8 mouse cellular contexts compared by ENCODE assay signal in the genomic region with DNA sequence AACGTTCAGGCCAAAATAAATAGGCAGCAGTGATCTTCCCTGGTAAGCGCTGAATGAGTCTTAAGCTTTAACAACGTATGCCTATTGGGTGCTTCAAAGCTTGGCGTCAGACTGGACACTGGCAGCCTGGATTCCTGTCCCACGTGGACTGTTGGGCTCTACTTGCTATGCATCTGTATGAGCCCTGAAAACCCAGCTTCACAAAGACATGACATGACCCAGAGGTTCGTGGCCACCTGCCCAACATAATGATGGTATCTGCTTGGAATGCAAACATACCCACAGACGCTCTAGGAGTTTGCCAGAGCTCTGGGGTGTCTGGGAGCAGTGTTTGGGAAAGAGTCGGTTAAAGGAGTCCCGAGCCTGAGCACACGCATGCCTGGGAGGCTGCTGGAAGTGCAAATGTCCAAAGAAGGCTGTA. TPM values are rescaled to one million over a fixed set of nuclear protein-coding genes. Genes with fewer than 3 reads are reported as not detected.
DNase-seq lines count a peak whose midpoint lies in the region; ATAC-seq and TF ChIP-seq lines count a peak whose summit lies in the region.

No protein-coding gene starts in this region.

- H3K27me3 ChIP-seq in forebrain, embryonic 16.5 days (replicated peaks; ENCODE audit: control insufficient read depth, insufficient read depth, low read length), result no peaks in the 10 kb centered on the region
- no peaks in the 10 kb centered on the region for H3K27me3 ChIP-seq in forebrain, embryonic 12.5 days
- H3K27me3 ChIP-seq in limb, embryonic 14.5 days (ENCODE audit: control insufficient read depth, insufficient read depth, low read length), result no peaks in the 10 kb centered on the region

- H3K4me2 ChIP-seq in forebrain, embryonic 16.5 days (ENCODE audit: low read length), result no peak overlapping the region
- H3K4me2 ChIP-seq in forebrain, embryonic 12.5 days, result no peak overlapping the region
- no peak overlapping the region for H3K4me2 ChIP-seq in limb, embryonic 14.5 days (replicated peaks; ENCODE audit: low read depth, low read length, severe bottlenecking)

- no peaks in the 10 kb centered on the region for H3K36me3 ChIP-seq in forebrain, embryonic 16.5 days (ENCODE audit: control insufficient read depth, insufficient read depth)
- H3K36me3 ChIP-seq in forebrain, embryonic 12.5 days (replicated peaks), result peaks cover 25% of the 10 kb centered on the region
- peaks cover 3% of the 10 kb centered on the region; the same call in 1 of the 2 replicates for H3K36me3 ChIP-seq in limb, embryonic 14.5 days (ENCODE audit: control insufficient read depth, insufficient read depth, low read length)

- H3K4me3 ChIP-seq in forebrain, embryonic 16.5 days (replicated peaks; ENCODE audit: low read length), result no peak overlapping the region
- H3K4me3 ChIP-seq in forebrain, embryonic 12.5 days (replicated peaks), result no peak overlapping the region
- no peak overlapping the region for H3K4me3 ChIP-seq in limb, embryonic 14.5 days (replicated peaks; ENCODE audit: low read length)

- H3K9me3 ChIP-seq in forebrain, embryonic 16.5 days (ENCODE audit: control insufficient read depth, low read length), result no peaks in the 10 kb centered on the region
- no peaks in the 10 kb centered on the region for H3K9me3 ChIP-seq in forebrain, embryonic 12.5 days
- no peaks in the 10 kb centered on the region; the same call in 1 of the 2 replicates for H3K9me3 ChIP-seq in limb, embryonic 14.5 days (ENCODE audit: control insufficient read depth, low read length)

- intact Hi-C loops in left cerebral cortex, postnatal 14 days (cut with DNase I), result no loop called here

- peak; percentile 28; the same call in 1 of the 2 replicates for ATAC-seq in forebrain, embryonic 16.5 days
- no peak for ATAC-seq in forebrain, embryonic 12.5 days (ENCODE audit: low FRiP score)
- no peak for ATAC-seq in limb, embryonic 14.5 days (ENCODE audit: low FRiP score, low read depth)

- peaks cover 5% of the 10 kb centered on the region; the same call in 1 of the 2 replicates for H3K4me1 ChIP-seq in forebrain, embryonic 16.5 days (replicated peaks; ENCODE audit: control insufficient read depth, insufficient read depth, low read length)
- H3K4me1 ChIP-seq in forebrain, embryonic 12.5 days, result peaks cover 5% of the 10 kb centered on the region
- H3K4me1 ChIP-seq in limb, embryonic 14.5 days (ENCODE audit: control insufficient read depth, insufficient read depth, low read length), result 0 out of 2 replicates have a peak, but pooled peaks cover 3% of the 10 kb centered on the region

- no peak overlapping the region for H3K27ac ChIP-seq in forebrain, embryonic 16.5 days (ENCODE audit: low read length)
- H3K27ac ChIP-seq in forebrain, embryonic 12.5 days, result no peak overlapping the region
- H3K27ac ChIP-seq in limb, embryonic 14.5 days (replicated peaks; ENCODE audit: low read depth, low read length), result 0 out of 2 replicates have a peak overlapping the region, but pooled peaks have one; percentile 13

- no peak for TF ChIP-seq POLR2A in limb, embryonic 14.5 days (IDR thresholded peaks at IDR 0.05; ENCODE audit: borderline replicate concordance, extremely low read depth, insufficient read depth, insufficient read length)

- peak; percentile 27 to 38 for DNase-seq in urinary bladder, adult 18-20 months (ENCODE audit: low spot score in 2 of 2)
- DNase-seq in urinary bladder, postnatal 10 days (ENCODE audit: low spot score), result no peak
- DNase-seq in limb, embryonic 14.5 days (ENCODE audit: low spot score), result no peak
- DNase-seq in yolk sac, embryonic 10.5 days (ENCODE audit: low spot score), result peak; percentile 50
- DNase-seq in embryo, embryonic 9.5 days (ENCODE audit: extremely low spot score), result no peak
- no peak for DNase-seq in left cerebral cortex, postnatal 14 days (ENCODE audit: low spot score in 2 of 2)

- whole genome bisulfite sequencing in forebrain, embryonic 16.5 days, result 71% methylated on average over 10 of the region's 10 CpGs
- WGBS in forebrain, embryonic 12.5 days, result 87% methylated on average over 10 of the region's 10 CpGs
- 70% methylated on average over 10 of the region's 10 CpGs for WGBS in limb, embryonic 14.5 days

- H3K9ac ChIP-seq in forebrain, embryonic 16.5 days (replicated peaks; ENCODE audit: low read depth, low read length), result no peak overlapping the region
- H3K9ac ChIP-seq in forebrain, embryonic 12.5 days, result no peak overlapping the region
- H3K9ac ChIP-seq in limb, embryonic 14.5 days (ENCODE audit: low read depth, low read length, severe bottlenecking), result no peak overlapping the region

RNA-seq across cellular contexts. Expression of a gene that starts 22.8 kb away (rescaled TPM):
- 21.3 and 21.8 TPM in 2 replicates for polyA plus RNA-seq in forebrain, embryonic 16.5 days (2015; fragmentation: Nextera tagmentation; extraction: Ambion mirVana)
- polyA plus RNA-seq in forebrain, embryonic 12.5 days (2016; fragmentation: Nextera tagmentation; extraction: Ambion mirVana), result 19.5 and 20.0 TPM in 2 replicates
- 39.8 and 41.3 TPM in 2 replicates for polyA plus RNA-seq in limb, embryonic 14.5 days (2012; rRNA removed)
- polyA plus RNA-seq in limb, embryonic 14.5 days (2014; fragmentation: Nextera tagmentation; extraction: Ambion mirVana), result 18.5 and 18.8 TPM in 2 replicates
- 10 to 100 TPM; 57.5 to 58.0 TPM for total RNA-seq in left cerebral cortex, postnatal 14 days (2021)

RNA-seq across cellular contexts. Expression of a gene that starts 28.7 kb away (rescaled TPM):
- 10.6 and 12.9 TPM in 2 replicates for polyA plus RNA-seq in forebrain, embryonic 16.5 days (2015; fragmentation: Nextera tagmentation; extraction: Ambion mirVana)
- 12.8 and 14.5 TPM in 2 replicates for polyA plus RNA-seq in forebrain, embryonic 12.5 days (2016; fragmentation: Nextera tagmentation; extraction: Ambion mirVana)
- 16.0 and 16.5 TPM in 2 replicates for polyA plus RNA-seq in limb, embryonic 14.5 days (2012; rRNA removed)
- 9.9 and 11.3 TPM in 2 replicates for polyA plus RNA-seq in limb, embryonic 14.5 days (2014; fragmentation: Nextera tagmentation; extraction: Ambion mirVana)
- 10 to 100 TPM; 13.8 to 14.8 TPM for total RNA-seq in left cerebral cortex, postnatal 14 days (2021)

RNA-seq across cellular contexts. Expression of a gene that starts 28.9 kb away (rescaled TPM):
- polyA plus RNA-seq in forebrain, embryonic 16.5 days (2015; fragmentation: Nextera tagmentation; extraction: Ambion mirVana), result 15.0 and 15.2 TPM in 2 replicates
- polyA plus RNA-seq in forebrain, embryonic 12.5 days (2016; fragmentation: Nextera tagmentation; extraction: Ambion mirVana), result 15.0 and 15.3 TPM in 2 replicates
- polyA plus RNA-seq in limb, embryonic 14.5 days (2012; rRNA removed), result 6.4 TPM in 2 replicates
- 5.7 and 6.8 TPM in 2 replicates for polyA plus RNA-seq in limb, embryonic 14.5 days (2014; fragmentation: Nextera tagmentation; extraction: Ambion mirVana)
- 10 to 100 TPM; 35.9 to 36.5 TPM for total RNA-seq in left cerebral cortex, postnatal 14 days (2021)

Comparison
In these comparisons a context has a peak if more than half of its experiments do, and no peak if none do; other contexts are left out.
1. DNase-seq: peak in urinary bladder, adult 18-20 months (2 of 2) and yolk sac, embryonic 10.5 days (single experiment); none in urinary bladder, postnatal 10 days (single experiment), limb, embryonic 14.5 days (single experiment), embryo, embryonic 9.5 days (single experiment) and left cerebral cortex, postnatal 14 days (0 of 2).